In genomic region chr16:33609554-33609953, GRCm38 (mm10) we compare ENCODE assay signal across 18 mouse cellular contexts.
"Had no signal": no experiment of that assay in that cellular context is flagged by ENCODE, and none has a peak within 500 bp of the region (broad histone marks: within the 10 kb centered on the region; RNA-seq: fewer than 3 reads in every experiment).

No protein-coding gene starts in this region.

- H3K36me3 ChIP-seq: limb, embryonic 12.5 days; liver, embryonic 13.5 days; lung, embryonic 15.5 days; midbrain, embryonic 12.5 days; neural tube, embryonic 15.5 days; stomach, embryonic 15.5 days had no signal

- H3K4me3 ChIP-seq: layer of hippocampus, adult 2 months; limb, embryonic 12.5 days; liver, embryonic 13.5 days; lung, embryonic 15.5 days; megakaryocyte, embryonic 14.5 days; midbrain, embryonic 12.5 days; neural tube, embryonic 15.5 days; stomach, embryonic 15.5 days had no signal

- DNase-seq: kidney, postnatal 10 days; kidney, postnatal 4 days; liver; liver, embryonic 13.5 days; liver, postnatal 0 days; lung, postnatal 14 days; retina, postnatal 1 day; right cerebral cortex, postnatal 4 days; spleen, adult 18-20 months; thymus, postnatal 36 days had no signal

- H3K27me3 ChIP-seq: limb, embryonic 12.5 days; liver, embryonic 13.5 days; lung, embryonic 15.5 days; midbrain, embryonic 12.5 days; neural tube, embryonic 15.5 days; stomach, embryonic 15.5 days had no signal

- H3K27ac ChIP-seq: layer of hippocampus, adult 2 months; limb, embryonic 12.5 days; liver, embryonic 13.5 days; lung, embryonic 15.5 days; macrophage; neural tube, embryonic 15.5 days; stomach, embryonic 15.5 days had no signal

- H3K9ac ChIP-seq: limb, embryonic 12.5 days; liver, embryonic 13.5 days; liver, postnatal 0 days; lung, embryonic 15.5 days; midbrain, embryonic 12.5 days; neural tube, embryonic 15.5 days; stomach, embryonic 15.5 days had no signal

- H3K4me2 ChIP-seq: limb, embryonic 12.5 days; liver, embryonic 13.5 days; lung, embryonic 15.5 days; midbrain, embryonic 12.5 days; neural tube, embryonic 15.5 days; stomach, embryonic 15.5 days had no signal

- H3K4me1 ChIP-seq: limb, embryonic 12.5 days; liver, embryonic 13.5 days; megakaryocyte, embryonic 14.5 days; stomach, embryonic 15.5 days had no signal

- H3K9me3 ChIP-seq: limb, embryonic 12.5 days; liver, embryonic 13.5 days; lung, embryonic 15.5 days; midbrain, embryonic 12.5 days; neural tube, embryonic 15.5 days; stomach, embryonic 15.5 days had no signal

- ATAC-seq: liver, postnatal 0 days had no signal
